Mouse (Mus musculus) kidney, postnatal 0 days (tissue): Measurements from ENCODE around the gene Vwf. TPM values are rescaled to one million over a fixed set of nuclear protein-coding genes. Genes with fewer than 3 reads are reported as not detected.

Source experiments
- ATAC-seq: fragments of 200-750 bp; cut with Nextera tagmentation; replicated peaks from 2 replicates; pipeline ENCODE4 v1.8.0; 2017; ENCODE audit warnings: low read depth, moderate number of reproducible peaks, moderate TSS enrichment, moderate library complexity; ENCODE audit not compliant: low FRiP score
- DNase-seq: peaks from one replicate; pipeline ENCODE4 v3.0.0-alpha.2; 2016; ENCODE audit warnings: low spot score
- H3K27ac ChIP-seq: fragments of 300-500 bp; sonication (generic); 2 replicates; pipeline ENCODE4 v1.5.1; 2014; ENCODE audit warnings: mild to moderate bottlenecking
- H3K27me3 ChIP-seq: fragments of 300-500 bp; sonication (generic); 2 replicates; pipeline ENCODE4 v1.6.1; 2014; ENCODE audit warnings: low read length, mixed read lengths; ENCODE audit not compliant: insufficient read depth
- H3K36me3 ChIP-seq: fragments of 300-500 bp; sonication (generic); 2 replicates; pipeline ENCODE4 v1.6.1; 2014; ENCODE audit warnings: low read length, mixed read lengths; ENCODE audit not compliant: insufficient read depth
- H3K4me1 ChIP-seq: fragments of 300-500 bp; sonication (generic); replicated peaks from 2 replicates; pipeline ENCODE4 v1.6.1; 2014; ENCODE audit warnings: antibody characterized with exemption, low read length, mixed read lengths; ENCODE audit not compliant: insufficient read depth
- H3K4me2 ChIP-seq: fragments of 300-500 bp; sonication (generic); 2 replicates; pipeline ENCODE4 v1.6.1; 2014; ENCODE audit warnings: mild to moderate bottlenecking, low read length, moderate library complexity, mixed read lengths
- H3K4me3 ChIP-seq: fragments of 300-500 bp; sonication (generic); replicated peaks from 2 replicates; pipeline ENCODE4 v1.5.1; 2014; ENCODE audit warnings: low read depth, low read length
- H3K9ac ChIP-seq: fragments of 300-500 bp; sonication (generic); 2 replicates; pipeline ENCODE4 v1.6.1; 2014; ENCODE audit warnings: low read depth, low read length
- H3K9me3 ChIP-seq: fragments of 300-500 bp; sonication (generic); replicated peaks from 2 replicates; pipeline ENCODE4 v1.6.1; 2016; ENCODE audit warnings: low read length, inconsistent platforms, mixed read lengths
- CTCF ChIP-seq: IDR thresholded peaks from 2 replicates; pipeline ENCODE4 v1.5.1; 2016; ENCODE audit warnings: antibody characterized with exemption, low read depth, mild to moderate bottlenecking, moderate library complexity
- WGBS: fragments of 180-500 bp; shearing (Covaris S2); extraction: QIAGEN DNeasy Blood & Tissue Kit; methylation state at CpG from one replicate; pipeline ENCODE4 v1.1.7; 2014; 5-methylcytosine and 5-hydroxymethylcytosine counted together
- polyA plus RNA-seq: library from polyadenylated mRNA; unstranded; fragments of >200 nt; fragmentation: Nextera tagmentation; extraction: Ambion mirVana; gene quantifications from 2 replicates; pipeline ENCODE4 v1.2.1, GENCODE M21; 2015

Vwf gene
- polyA plus RNA-seq, 1 experiment from 2014 or later, result 4.5 TPM

GRCm38 (mm10) chr6:125579864-125580263, 33.3 kb downstream of the Vwf start:
- TF ChIP-seq CTCF, result no peak
- no peaks in the 10 kb centered on the region for H3K36me3 ChIP-seq
- no peak overlapping the region for H3K9ac ChIP-seq
- no peak overlapping the region for H3K27ac ChIP-seq
- H3K4me2 ChIP-seq, result no peak overlapping the region
- no peak for DNase-seq
- ATAC-seq, result no peak
- H3K4me3 ChIP-seq, result no peak overlapping the region
- H3K4me1 ChIP-seq, result no peaks in the 10 kb centered on the region
- WGBS, result 98% methylated on average over 2 of the region's 2 CpGs
- H3K9me3 ChIP-seq, result no peaks in the 10 kb centered on the region
- no peaks in the 10 kb centered on the region for H3K27me3 ChIP-seq

GRCm38 (mm10) chr6:125583666-125584065, 37.1 kb downstream of the Vwf start:
- TF ChIP-seq CTCF, result no peak
- WGBS, result 76% methylated on average over 6 of the region's 6 CpGs

GRCm38 (mm10) chr6:125584266-125584665, 37.7 kb downstream of the Vwf start:
- ATAC-seq (no peak), DNase-seq (no peak)
- Histone ChIP-seq H3K4me3 (no peak overlapping the region), H3K27me3 (no peaks in the 10 kb centered on the region), H3K9ac (no peak overlapping the region), H3K9me3 (no peaks in the 10 kb centered on the region), H3K4me2 (no peak overlapping the region), H3K27ac (no peak overlapping the region), H3K36me3 (no peaks in the 10 kb centered on the region), H3K4me1 (peaks cover 6% of the 10 kb centered on the region; the same call in 1 of the 2 replicates)
- TF ChIP-seq CTCF, result no peak
- WGBS, result 97% methylated on average over 15 of the region's 15 CpGs

More at GRCm38 (mm10) chr6:125583666-125584065, 37.1 kb downstream of the Vwf start:
- Histone ChIP-seq H3K4me2 (no peak overlapping the region), H3K27ac (no peak overlapping the region), H3K4me3 (no peak overlapping the region), H3K4me1 (peaks cover 6% of the 10 kb centered on the region; the same call in 1 of the 2 replicates), H3K36me3 (no peaks in the 10 kb centered on the region), H3K9ac (no peak overlapping the region), H3K9me3 (no peaks in the 10 kb centered on the region), H3K27me3 (no peaks in the 10 kb centered on the region)
- ATAC-seq, result no peak
- no peak for DNase-seq

GRCm38 (mm10) chr6:125585579-125585978, 39.0 kb downstream of the Vwf start:
- 34% methylated on average over 3 of the region's 3 CpGs for WGBS
- H3K4me3 ChIP-seq, result no peak overlapping the region
- no peak for DNase-seq
- H3K27ac ChIP-seq, result 0 out of 2 replicates have a peak overlapping the region, but pooled peaks have one; percentile 25
- peaks cover 6% of the 10 kb centered on the region; the same call in 1 of the 2 replicates for H3K4me1 ChIP-seq
- no peak; the same call in 1 of the 2 replicates for ATAC-seq
- no peak overlapping the region for H3K9ac ChIP-seq
- no peak for TF ChIP-seq CTCF
- H3K36me3 ChIP-seq, result no peaks in the 10 kb centered on the region
- no peaks in the 10 kb centered on the region for H3K27me3 ChIP-seq
- H3K9me3 ChIP-seq, result no peaks in the 10 kb centered on the region
- H3K4me2 ChIP-seq, result no peak overlapping the region

- Histone ChIP-seq H3K27ac (0 out of 2 replicates have a peak overlapping the region, but pooled peaks have one; percentile 25), H3K9me3 (no peaks in the 10 kb centered on the region), H3K4me3 (no peak overlapping the region), H3K4me2 (no peak overlapping the region), H3K27me3 (no peaks in the 10 kb centered on the region), H3K4me1 (peaks cover 6% of the 10 kb centered on the region; the same call in 1 of the 2 replicates), H3K9ac (no peak overlapping the region), H3K36me3 (no peaks in the 10 kb centered on the region)
- ATAC-seq (no peak), DNase-seq (no peak)
- 65% methylated on average over 4 of the region's 4 CpGs for WGBS
- no peak for TF ChIP-seq CTCF
Observed at GRCm38 (mm10) chr6:125586042-125586566, 39.5 kb downstream of the Vwf start.

GRCm38 (mm10) chr6:125588241-125588640, 41.7 kb downstream of the Vwf start:
- Histone ChIP-seq H3K27me3 (no peaks in the 10 kb centered on the region), H3K9ac (no peak overlapping the region), H3K4me1 (peaks cover 6% of the 10 kb centered on the region), H3K4me3 (no peak overlapping the region), H3K27ac (no peak overlapping the region), H3K36me3 (no peaks in the 10 kb centered on the region), H3K4me2 (no peak overlapping the region), H3K9me3 (no peaks in the 10 kb centered on the region)
- ATAC-seq (no peak), DNase-seq (no peak)
- TF ChIP-seq CTCF, result peak; percentile 60
- WGBS, result 84% methylated on average over 12 of the region's 12 CpGs

GRCm38 (mm10) chr6:125589075-125589474, 42.5 kb downstream of the Vwf start:
- no peak for TF ChIP-seq CTCF
- H3K9me3 ChIP-seq, result no peaks in the 10 kb centered on the region
- no peak overlapping the region for H3K4me2 ChIP-seq
- H3K27me3 ChIP-seq, result no peaks in the 10 kb centered on the region
- DNase-seq (no peak), ATAC-seq (no peak)
- peaks cover 6% of the 10 kb centered on the region for H3K4me1 ChIP-seq
- H3K4me3 ChIP-seq, result no peak overlapping the region
- no peak overlapping the region for H3K9ac ChIP-seq
- no peak overlapping the region for H3K27ac ChIP-seq
- WGBS, result 67% methylated on average over 8 of the region's 8 CpGs
- no peaks in the 10 kb centered on the region for H3K36me3 ChIP-seq
